Mouse (Mus musculus): ENCODE results near the gene Zfp82.

GRCm38 (mm10) chr7:30094646-30095429, 22.1 kb upstream of the Zfp82 start, which contains the start of gene Zfp260:
- no peak for TF ChIP-seq CTCF (IDR thresholded peaks at IDR 0.05; ENCODE audit: extremely low read depth, insufficient read length, insufficient replicate concordance, low read depth, low read length)
- TF ChIP-seq POLR2A (IDR thresholded peaks at IDR 0.05; ENCODE audit: low read depth, low read length) = peak; percentile 76; the same call in 1 of the 2 replicates
